ENCODE assay signal across 11 mouse cellular contexts in the genomic region with DNA sequence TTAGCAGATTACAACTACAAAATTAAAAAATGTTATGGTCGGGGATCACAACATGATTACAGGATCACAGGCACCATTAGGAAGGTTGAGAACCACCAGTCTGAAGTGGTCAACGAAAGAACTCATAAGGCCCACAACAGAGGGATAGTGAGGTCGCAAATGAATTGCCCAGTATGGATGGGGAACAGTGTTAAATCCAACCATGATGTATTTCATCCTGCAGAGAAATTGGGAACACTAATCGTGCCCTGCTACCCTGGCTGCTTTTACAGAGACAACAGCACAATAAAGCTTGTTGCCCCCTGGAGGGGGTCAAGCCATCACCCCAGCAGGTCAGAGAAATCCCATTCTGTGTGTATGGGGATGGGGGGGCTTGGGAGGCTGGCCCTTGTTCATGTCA. TPM values are rescaled to one million over a fixed set of nuclear protein-coding genes. Genes with fewer than 3 reads are reported as not detected.
DNase-seq lines count a peak whose midpoint lies in the region; ATAC-seq lines count a peak whose summit lies in the region.
"Had no signal": no experiment of that assay in that cellular context is flagged by ENCODE, and none has a peak within 500 bp of the region (broad histone marks: within the 10 kb centered on the region; RNA-seq: fewer than 3 reads in every experiment).

No protein-coding gene starts in this region.

- 44% methylated on average over 4 of the region's 4 CpGs for WGBS in lung, embryonic 15.5 days
- WGBS in forebrain, embryonic 10.5 days, result 66% methylated on average over 4 of the region's 4 CpGs
- 66% methylated on average over 4 of the region's 4 CpGs for WGBS in limb, embryonic 12.5 days
- WGBS in neural tube, embryonic 15.5 days, result 50% methylated on average over 4 of the region's 4 CpGs

- peaks cover 61% of the 10 kb centered on the region for H3K36me3 ChIP-seq in lung, embryonic 15.5 days
- H3K36me3 ChIP-seq in forebrain, embryonic 10.5 days (replicated peaks), result peaks cover 76% of the 10 kb centered on the region
- peaks cover 69% of the 10 kb centered on the region for H3K36me3 ChIP-seq in limb, embryonic 12.5 days
- H3K36me3 ChIP-seq in neural tube, embryonic 15.5 days, result peaks cover 60% of the 10 kb centered on the region

- intact Hi-C loops in left cerebral cortex, postnatal 4 days (cut with DNase I), result loop anchor here (5.0 kb wide), 1 partner anchor 37 kb away; the partner anchor contains the start of gene Dgcr8

- no peak for ATAC-seq in lung, embryonic 15.5 days (ENCODE audit: borderline replicate concordance, extremely low read depth, low FRiP score, low TSS enrichment)
- ATAC-seq in limb, embryonic 12.5 days (ENCODE audit: insufficient number of reproducible peaks, insufficient read depth, low FRiP score, low TSS enrichment, low read depth), result no peak
- ATAC-seq in neural tube, embryonic 15.5 days (ENCODE audit: low FRiP score), result no peak
- ATAC-seq in inflammation-experienced regulatory T-cells, adult 6 months, result no peak

- peak overlapping the region; percentile 85 for H3K4me2 ChIP-seq in lung, embryonic 15.5 days
- H3K4me2 ChIP-seq in limb, embryonic 12.5 days, result peak overlapping the region; percentile 95
- peak overlapping the region; percentile 94 for H3K4me2 ChIP-seq in neural tube, embryonic 15.5 days

- no peaks in the 10 kb centered on the region for H3K27me3 ChIP-seq in lung, embryonic 15.5 days
- H3K27me3 ChIP-seq in forebrain, embryonic 10.5 days (ENCODE audit: poor library complexity, severe bottlenecking), result no peaks in the 10 kb centered on the region
- no peaks in the 10 kb centered on the region for H3K27me3 ChIP-seq in limb, embryonic 12.5 days
- H3K27me3 ChIP-seq in neural tube, embryonic 15.5 days (replicated peaks), result no peaks in the 10 kb centered on the region

- H3K9me3 ChIP-seq in lung, embryonic 15.5 days, result no peaks in the 10 kb centered on the region
- H3K9me3 ChIP-seq in forebrain, embryonic 10.5 days, result no peaks in the 10 kb centered on the region
- no peaks in the 10 kb centered on the region for H3K9me3 ChIP-seq in limb, embryonic 12.5 days
- H3K9me3 ChIP-seq in neural tube, embryonic 15.5 days (replicated peaks), result no peaks in the 10 kb centered on the region

- peak overlapping the region; percentile 94 for H3K9ac ChIP-seq in lung, embryonic 15.5 days
- peak overlapping the region; percentile 97 for H3K9ac ChIP-seq in limb, embryonic 12.5 days (replicated peaks)
- peak overlapping the region; percentile 95; the same call in 1 of the 2 replicates for H3K9ac ChIP-seq in neural tube, embryonic 15.5 days (replicated peaks)

- no peak overlapping the region for H3K27ac ChIP-seq in lung, embryonic 15.5 days
- H3K27ac ChIP-seq in forebrain, embryonic 10.5 days, result peak overlapping the region; percentile 99
- peak overlapping the region; percentile 93; the same call in 1 of the 2 replicates for H3K27ac ChIP-seq in limb, embryonic 12.5 days
- no peak overlapping the region for H3K27ac ChIP-seq in neural tube, embryonic 15.5 days (replicated peaks)

- H3K4me3 ChIP-seq in lung, embryonic 15.5 days, result peak overlapping the region; percentile 95
- H3K4me3 ChIP-seq in forebrain, embryonic 10.5 days, result peak overlapping the region; percentile 93
- H3K4me3 ChIP-seq in limb, embryonic 12.5 days (replicated peaks), result peak overlapping the region; percentile 92
- H3K4me3 ChIP-seq in neural tube, embryonic 15.5 days (replicated peaks), result peak overlapping the region; percentile 99

- no peak for DNase-seq in lung, postnatal 14 days
- DNase-seq in forebrain, embryonic 10.5 days (ENCODE audit: extremely low spot score, low spot score), result no peak
- no peak for DNase-seq in left cerebral cortex, postnatal 4 days
- DNase-seq in cerebellum, adult 11 months, result no peak

- H3K4me1 ChIP-seq in lung, embryonic 15.5 days, result peaks cover 32% of the 10 kb centered on the region
- peaks cover 49% of the 10 kb centered on the region for H3K4me1 ChIP-seq in forebrain, embryonic 10.5 days
- peaks cover 37% of the 10 kb centered on the region for H3K4me1 ChIP-seq in limb, embryonic 12.5 days (replicated peaks)
- H3K4me1 ChIP-seq in neural tube, embryonic 15.5 days, result peaks cover 52% of the 10 kb centered on the region

RNA-seq across cellular contexts. Expression of gene Ranbp1, which starts 1.7 kb away (rescaled TPM):
- polyA plus RNA-seq in lung, embryonic 15.5 days (2015; fragmentation: Nextera tagmentation; extraction: Ambion mirVana), result 580 and 615 TPM in 2 replicates
- 1,297 and 1,372 TPM in 2 replicates for polyA plus RNA-seq in forebrain, embryonic 10.5 days (2016; fragmentation: Nextera tagmentation; extraction: Ambion mirVana)
- polyA plus RNA-seq in limb, embryonic 12.5 days (2016; fragmentation: Nextera tagmentation; extraction: Ambion mirVana), result 943 and 976 TPM in 2 replicates
- 364 and 412 TPM in 2 replicates for polyA plus RNA-seq in neural tube, embryonic 15.5 days (2015; fragmentation: Nextera tagmentation; extraction: Ambion mirVana)
- 100 to 1,000 TPM; 158 to 160 TPM for total RNA-seq in left cerebral cortex, postnatal 4 days (2021)
- polyA plus RNA-seq in inflammation-experienced regulatory T-cells, adult 6 months (2017; shearing (Covaris generic)), result 100 to 1,000 TPM; 141 to 268 (median 158) TPM

RNA-seq across cellular contexts. Expression of gene Trmt2a, which starts 1.8 kb away (rescaled TPM):
- polyA plus RNA-seq in lung, embryonic 15.5 days (2015; fragmentation: Nextera tagmentation; extraction: Ambion mirVana), result 103 and 106 TPM in 2 replicates
- 134 and 139 TPM in 2 replicates for polyA plus RNA-seq in forebrain, embryonic 10.5 days (2016; fragmentation: Nextera tagmentation; extraction: Ambion mirVana)
- polyA plus RNA-seq in limb, embryonic 12.5 days (2016; fragmentation: Nextera tagmentation; extraction: Ambion mirVana), result 119 and 122 TPM in 2 replicates
- polyA plus RNA-seq in neural tube, embryonic 15.5 days (2015; fragmentation: Nextera tagmentation; extraction: Ambion mirVana), result 96.4 and 97.1 TPM in 2 replicates
- total RNA-seq in left cerebral cortex, postnatal 4 days (2021), result 10 to 100 TPM; 59.3 to 62.3 TPM
- 10 to 100 TPM; 31.1 to 45.8 (median 38.5) TPM for polyA plus RNA-seq in inflammation-experienced regulatory T-cells, adult 6 months (2017; shearing (Covaris generic))

RNA-seq across cellular contexts. Expression of gene Gm49776, which starts 7.9 kb away (rescaled TPM):
- 2.1 and 2.4 TPM in 2 replicates for polyA plus RNA-seq in lung, embryonic 15.5 days (2015; fragmentation: Nextera tagmentation; extraction: Ambion mirVana)
- 3.0 and 5.8 TPM in 2 replicates for polyA plus RNA-seq in forebrain, embryonic 10.5 days (2016; fragmentation: Nextera tagmentation; extraction: Ambion mirVana)
- polyA plus RNA-seq in limb, embryonic 12.5 days (2016; fragmentation: Nextera tagmentation; extraction: Ambion mirVana), result 3.3 and 7.5 TPM in 2 replicates
- polyA plus RNA-seq in neural tube, embryonic 15.5 days (2015; fragmentation: Nextera tagmentation; extraction: Ambion mirVana), result 1.4 and 5.4 TPM in 2 replicates
- not detected for total RNA-seq in left cerebral cortex, postnatal 4 days (2021)
- not detected for polyA plus RNA-seq in inflammation-experienced regulatory T-cells, adult 6 months (2017; shearing (Covaris generic))
- total RNA-seq: adrenal gland, adult 18-20 months had no signal
- polyA plus RNA-seq: small intestine, adult 2 months had no signal

RNA-seq across cellular contexts. Expression of gene Zdhhc8, which starts 15.3 kb away (rescaled TPM):
- polyA plus RNA-seq in lung, embryonic 15.5 days (2015; fragmentation: Nextera tagmentation; extraction: Ambion mirVana), result 19.7 and 20.6 TPM in 2 replicates
- 9.7 and 10.5 TPM in 2 replicates for polyA plus RNA-seq in forebrain, embryonic 10.5 days (2016; fragmentation: Nextera tagmentation; extraction: Ambion mirVana)
- 18.5 and 20.0 TPM in 2 replicates for polyA plus RNA-seq in limb, embryonic 12.5 days (2016; fragmentation: Nextera tagmentation; extraction: Ambion mirVana)
- polyA plus RNA-seq in neural tube, embryonic 15.5 days (2015; fragmentation: Nextera tagmentation; extraction: Ambion mirVana), result 16.9 and 19.2 TPM in 2 replicates
- 10 to 100 TPM; 53.8 to 54.4 TPM for total RNA-seq in left cerebral cortex, postnatal 4 days (2021)
- 1 to 10 TPM in 2 of 3 experiments, under 1 TPM in 1; 0.67 to 1.7 (median 1.5) TPM for polyA plus RNA-seq in inflammation-experienced regulatory T-cells, adult 6 months (2017; shearing (Covaris generic))

RNA-seq across cellular contexts. Expression of gene Ccdc188, which starts 32.6 kb away (rescaled TPM):
- not detected in 2 replicates for polyA plus RNA-seq in lung, embryonic 15.5 days (2015; fragmentation: Nextera tagmentation; extraction: Ambion mirVana)
- not detected in 2 replicates for polyA plus RNA-seq in forebrain, embryonic 10.5 days (2016; fragmentation: Nextera tagmentation; extraction: Ambion mirVana)
- polyA plus RNA-seq in limb, embryonic 12.5 days (2016; fragmentation: Nextera tagmentation; extraction: Ambion mirVana), result not detected in 2 replicates
- not detected in 2 replicates for polyA plus RNA-seq in neural tube, embryonic 15.5 days (2015; fragmentation: Nextera tagmentation; extraction: Ambion mirVana)
- not detected for total RNA-seq in left cerebral cortex, postnatal 4 days (2021)
- not detected for polyA plus RNA-seq in inflammation-experienced regulatory T-cells, adult 6 months (2017; shearing (Covaris generic))
- total RNA-seq: adrenal gland, adult 18-20 months; left cerebral cortex, postnatal 25 days had no signal
- polyA plus RNA-seq: small intestine, adult 2 months had no signal

Comparison
In these comparisons a context has a peak if more than half of its experiments do, and no peak if none do; other contexts are left out.
1. H3K27ac ChIP-seq: peak in forebrain, embryonic 10.5 days (single experiment) and limb, embryonic 12.5 days (single experiment); none in lung, embryonic 15.5 days (single experiment) and neural tube, embryonic 15.5 days (single experiment).
2. Peak in every context shown above with its lines, with median percentiles within 50 percentile points of each other: H3K4me2 ChIP-seq, H3K4me3 ChIP-seq and H3K9ac ChIP-seq.